Mouse (Mus musculus): ENCODE measurements at regions not wholly inside any gene's neighbourhood (a gene's known extent, or its start where the extent isn't known, plus 50 kb on each side); places are given as distances from the start of the nearest gene placed in this dataset.
"Not testable (repeated sequence)": the region's sequence is repeated elsewhere in the genome, so short reads cannot be mapped to it uniquely, and the experiment has no call there.

GRCm38 (mm10) chrX:133119026-133119425 lies 569.8 kb downstream of the Pcdh19 start:
- no peak for DNase-seq (ENCODE audit: extremely low read depth, low read depth)

GRCm38 (mm10) chrX:133110173-133110572 lies 578.6 kb downstream of the Pcdh19 start:
- no peak for DNase-seq (ENCODE audit: extremely low read depth, low read depth)

- peak; percentile 39 for DNase-seq (ENCODE audit: extremely low read depth, low read depth)
Observed at GRCm38 (mm10) chrX:133092983-133093382, 595.8 kb downstream of the Pcdh19 start.

DNA sequence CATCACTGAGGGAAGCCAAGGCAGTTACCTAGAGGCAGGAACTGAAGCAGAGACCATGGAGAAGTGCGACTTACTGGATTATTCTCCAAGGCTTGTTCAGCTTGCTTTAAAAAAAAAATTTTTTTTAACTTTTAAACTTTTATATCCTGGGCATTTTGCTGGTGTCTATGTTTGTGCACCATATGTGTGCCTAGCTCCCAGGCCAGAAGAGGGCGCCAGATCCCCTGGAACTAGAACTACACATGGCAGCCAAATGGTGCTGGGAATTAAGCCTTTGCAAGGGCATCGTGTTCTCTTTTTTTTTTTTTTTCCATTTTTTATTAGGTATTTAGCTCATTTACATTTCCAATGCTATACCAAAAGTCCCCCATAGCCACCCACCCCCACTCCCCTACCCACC lies 624.7 kb downstream of the Pcdh19 start:
- not testable (repeated sequence) for DNase-seq (ENCODE audit: extremely low read depth, low read depth)
